ENCODE assay signal across 8 mouse cellular contexts in the genomic region with DNA sequence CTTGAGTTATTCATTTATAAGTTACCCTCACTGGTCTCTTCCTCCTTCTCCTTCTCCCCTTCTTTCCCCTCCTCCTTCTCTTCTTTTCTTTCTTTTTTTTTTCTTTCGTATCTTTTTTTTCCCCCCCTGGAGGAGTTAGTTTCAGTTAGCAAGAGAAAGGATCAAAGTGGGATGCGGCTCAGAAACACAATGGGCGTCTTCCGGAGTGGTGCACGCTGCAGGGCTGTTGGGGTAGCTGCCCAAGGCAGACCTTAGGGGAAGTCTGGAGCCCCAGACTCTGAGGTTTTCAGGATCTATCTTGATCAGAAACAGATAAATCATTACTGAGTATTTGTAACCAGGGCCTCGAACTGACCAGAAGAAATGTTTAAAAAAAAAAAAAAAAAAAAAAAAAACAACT. TPM values are rescaled to one million over a fixed set of nuclear protein-coding genes. Genes with fewer than 3 reads are reported as not detected.
DNase-seq lines count a peak whose midpoint lies in the region; ATAC-seq and TF ChIP-seq lines count a peak whose summit lies in the region.

No protein-coding gene starts in this region.

- peak overlapping the region; percentile 89 for H3K4me2 ChIP-seq in intestine, postnatal 0 days (replicated peaks; ENCODE audit: low read depth)
- peak overlapping the region; percentile 100 for H3K4me2 ChIP-seq in neural tube, embryonic 15.5 days

- WGBS in embryonic facial prominence, embryonic 10.5 days = under 1% methylated on average over 6 of the region's 6 CpGs
- 13% methylated on average over 6 of the region's 6 CpGs for whole genome bisulfite sequencing in intestine, postnatal 0 days
- WGBS in neural tube, embryonic 15.5 days = 2% methylated on average over 6 of the region's 6 CpGs
- WGBS in cerebellum, adult 2 months = 14% methylated on average over 6 of the region's 6 CpGs

- peaks cover 74% of the 10 kb centered on the region for H3K4me1 ChIP-seq in embryonic facial prominence, embryonic 10.5 days
- H3K4me1 ChIP-seq in intestine, postnatal 0 days (replicated peaks; ENCODE audit: control insufficient read depth, insufficient read depth, low read length) = no peaks in the 10 kb centered on the region
- H3K4me1 ChIP-seq in neural tube, embryonic 15.5 days = peaks cover 23% of the 10 kb centered on the region
- no peaks in the 10 kb centered on the region for H3K4me1 ChIP-seq in cerebellum, adult 2 months (ENCODE audit: control insufficient read depth, insufficient read depth, low read length)

- peak overlapping the region; percentile 99 for H3K27ac ChIP-seq in embryonic facial prominence, embryonic 10.5 days (replicated peaks)
- no peak overlapping the region for H3K27ac ChIP-seq in intestine, postnatal 0 days (ENCODE audit: low read depth, low read length)
- no peak overlapping the region for H3K27ac ChIP-seq in neural tube, embryonic 15.5 days (replicated peaks)
- no peak overlapping the region for H3K27ac ChIP-seq in cerebellum, adult 2 months (ENCODE audit: insufficient read depth, low read length)

- DNase-seq in kidney, postnatal 14 days = peak; percentile 8
- no peak for DNase-seq in kidney, adult 11 months
- DNase-seq in embryonic facial prominence, embryonic 10.5 days (ENCODE audit: low spot score) = peak; percentile 54
- no peak for DNase-seq in adrenal gland, postnatal 4 days (ENCODE audit: low spot score in 2 of 2)
- no peak for DNase-seq in cerebellum, adult 2 months
- no peak for DNase-seq in cerebellum, adult 9-10 months

- TF ChIP-seq CTCF in intestine, postnatal 0 days (IDR thresholded peaks at IDR 0.05; ENCODE audit: low read depth) = no peak
- TF ChIP-seq CTCF in cerebellum, adult 2 months (IDR thresholded peaks at IDR 0.05; ENCODE audit: borderline replicate concordance, insufficient read depth, low read depth, low read length) = no peak

- no peak for TF ChIP-seq POLR2A in cerebellum, adult 2 months (IDR thresholded peaks at IDR 0.05; ENCODE audit: borderline replicate concordance, insufficient read depth, low read length)

- peak overlapping the region; percentile 95 for H3K4me3 ChIP-seq in embryonic facial prominence, embryonic 10.5 days
- peak overlapping the region; percentile 50 for H3K4me3 ChIP-seq in intestine, postnatal 0 days (ENCODE audit: low read depth, low read length)
- H3K4me3 ChIP-seq in neural tube, embryonic 15.5 days (replicated peaks) = peak overlapping the region; percentile 82
- H3K4me3 ChIP-seq in cerebellum, adult 2 months (replicated peaks; ENCODE audit: insufficient read depth, low read depth, low read length) = no peak overlapping the region

- no peaks in the 10 kb centered on the region for H3K27me3 ChIP-seq in embryonic facial prominence, embryonic 10.5 days (replicated peaks; ENCODE audit: low read depth, poor library complexity, severe bottlenecking)
- peaks cover 9% of the 10 kb centered on the region for H3K27me3 ChIP-seq in intestine, postnatal 0 days (replicated peaks; ENCODE audit: control insufficient read depth, insufficient read depth, low read length)
- peaks cover 7% of the 10 kb centered on the region for H3K27me3 ChIP-seq in neural tube, embryonic 15.5 days (replicated peaks)
- H3K27me3 ChIP-seq in cerebellum, adult 2 months (ENCODE audit: control insufficient read depth, insufficient read depth, low read length) = no peaks in the 10 kb centered on the region

- H3K36me3 ChIP-seq in embryonic facial prominence, embryonic 10.5 days (replicated peaks) = peaks cover 22% of the 10 kb centered on the region
- H3K36me3 ChIP-seq in intestine, postnatal 0 days (ENCODE audit: control insufficient read depth, insufficient read depth) = no peaks in the 10 kb centered on the region
- H3K36me3 ChIP-seq in neural tube, embryonic 15.5 days = no peaks in the 10 kb centered on the region

- H3K9me3 ChIP-seq in embryonic facial prominence, embryonic 10.5 days = no peaks in the 10 kb centered on the region
- H3K9me3 ChIP-seq in intestine, postnatal 0 days (ENCODE audit: control insufficient read depth) = no peaks in the 10 kb centered on the region
- no peaks in the 10 kb centered on the region for H3K9me3 ChIP-seq in neural tube, embryonic 15.5 days (replicated peaks)

- H3K9ac ChIP-seq in intestine, postnatal 0 days (ENCODE audit: low read depth, low read length) = no peak overlapping the region
- no peak overlapping the region for H3K9ac ChIP-seq in neural tube, embryonic 15.5 days (replicated peaks)

- ATAC-seq in intestine, postnatal 0 days = no peak
- ATAC-seq in neural tube, embryonic 15.5 days (ENCODE audit: low FRiP score) = no peak

RNA-seq across cellular contexts. Expression of gene Prtg, which starts 1.5 kb away (rescaled TPM):
- 9.5 and 15.1 TPM in 2 replicates for polyA plus RNA-seq in embryonic facial prominence, embryonic 10.5 days (2016; fragmentation: Nextera tagmentation; extraction: Ambion mirVana)
- 0.17 and 0.21 TPM in 2 replicates for polyA plus RNA-seq in intestine, postnatal 0 days (2015; fragmentation: Nextera tagmentation; extraction: Ambion mirVana)
- polyA plus RNA-seq in neural tube, embryonic 15.5 days (2015; fragmentation: Nextera tagmentation; extraction: Ambion mirVana) = 0.52 and 0.61 TPM in 2 replicates
- total RNA-seq in adrenal gland, postnatal 4 days (2021) = 1 to 10 TPM; 1.5 to 2.0 TPM
- polyA plus RNA-seq in cerebellum, adult 2 months (2012; rRNA removed) = 0.46 and 0.57 TPM in 2 replicates

Comparison
In these comparisons a context has a peak if more than half of its experiments do, and no peak if none do; other contexts are left out.
1. DNase-seq: peak in kidney, postnatal 14 days (single experiment) and embryonic facial prominence, embryonic 10.5 days (single experiment); none in kidney, adult 11 months (single experiment), adrenal gland, postnatal 4 days (0 of 2), cerebellum, adult 2 months (0 of 2) and cerebellum, adult 9-10 months (single experiment).